Mouse (Mus musculus): ENCODE measurements around the gene Foxa2.

The Foxa2 gene

GRCm38 (mm10) chr2:148004554-148005521 is 41.9 kb downstream of the Foxa2 start:
- DNase-seq (ENCODE audit: low spot score in 2 of 2), result no peak

GRCm38 (mm10) chr2:148003511-148003910 is 43.3 kb downstream of the Foxa2 start:
- no peak for DNase-seq (ENCODE audit: low spot score in 2 of 2)

GRCm38 (mm10) chr2:147998206-147998966 is 48.4 kb downstream of the Foxa2 start:
- DNase-seq (ENCODE audit: low spot score in 2 of 2), result no peak

- no peak for DNase-seq (ENCODE audit: low spot score in 2 of 2)
These were observed 50.0 kb downstream of the Foxa2 start for GRCm38 (mm10) chr2:147996781-147997180.

- no peak for DNase-seq (ENCODE audit: low spot score in 2 of 2)
These were observed 52.9 kb downstream of the Foxa2 start for GRCm38 (mm10) chr2:147993821-147994220.

- no peak for DNase-seq (ENCODE audit: low spot score in 2 of 2)
These were observed 53.7 kb downstream of the Foxa2 start for GRCm38 (mm10) chr2:147992935-147993679.

All from right cerebral cortex, postnatal 10 days (tissue).